Comparison of ENCODE assay signal across 32 mouse cellular contexts in genomic region chr12:89940746-89941145, GRCm38 (mm10).
"Had no signal": no experiment of that assay in that cellular context is flagged by ENCODE, and none has a peak within 500 bp of the region (broad histone marks: within the 10 kb centered on the region; RNA-seq: fewer than 3 reads in every experiment).

No protein-coding gene starts in this region.

- H3K9me3 ChIP-seq: limb, embryonic 10.5 days; limb, embryonic 12.5 days; limb, embryonic 13.5 days; limb, embryonic 15.5 days; liver, embryonic 12.5 days; liver, embryonic 13.5 days; liver, embryonic 15.5 days; lung, embryonic 15.5 days; megakaryocyte, embryonic 14.5 days; midbrain, embryonic 10.5 days; midbrain, embryonic 12.5 days; midbrain, embryonic 13.5 days; midbrain, embryonic 15.5 days; neural tube, embryonic 12.5 days had no signal

- H3K27me3 ChIP-seq: limb, embryonic 12.5 days; limb, embryonic 13.5 days; limb, embryonic 15.5 days; liver, embryonic 12.5 days; liver, embryonic 13.5 days; liver, embryonic 15.5 days; lung, embryonic 15.5 days; megakaryocyte, embryonic 14.5 days; midbrain, embryonic 12.5 days; midbrain, embryonic 13.5 days; midbrain, embryonic 15.5 days; neural tube, embryonic 12.5 days had no signal

- H3K4me2 ChIP-seq: limb, embryonic 12.5 days; limb, embryonic 13.5 days; limb, embryonic 15.5 days; liver, embryonic 11.5 days; liver, embryonic 12.5 days; liver, embryonic 13.5 days; liver, embryonic 15.5 days; lung, embryonic 14.5 days; lung, embryonic 15.5 days; midbrain, embryonic 11.5 days; midbrain, embryonic 12.5 days; midbrain, embryonic 13.5 days; midbrain, embryonic 15.5 days; neural tube, embryonic 12.5 days had no signal

- H3K4me1 ChIP-seq: limb, embryonic 10.5 days; limb, embryonic 12.5 days; limb, embryonic 13.5 days; limb, embryonic 15.5 days; liver, embryonic 12.5 days; liver, embryonic 13.5 days; liver, embryonic 15.5 days; lung, embryonic 15.5 days; megakaryocyte, embryonic 14.5 days; midbrain, embryonic 10.5 days; midbrain, embryonic 12.5 days; midbrain, embryonic 13.5 days; midbrain, embryonic 15.5 days; neural tube, embryonic 12.5 days had no signal

- DNase-seq: left cerebral cortex, postnatal 4 days; liver; liver, embryonic 13.5 days; liver, postnatal 0 days; lung, adult 18-20 months; lung, adult 2 months; lung, embryonic 14.5 days; lung, postnatal 10 days; lung, postnatal 14 days; lung, postnatal 36 days; lung, postnatal 4 days; midbrain, embryonic 14.5 days had no signal

- H3K4me3 ChIP-seq: limb, embryonic 10.5 days; limb, embryonic 12.5 days; limb, embryonic 13.5 days; limb, embryonic 15.5 days; liver, embryonic 12.5 days; liver, embryonic 13.5 days; liver, embryonic 15.5 days; lung, embryonic 15.5 days; megakaryocyte, embryonic 14.5 days; midbrain, embryonic 10.5 days; midbrain, embryonic 12.5 days; midbrain, embryonic 13.5 days; midbrain, embryonic 15.5 days; myocyte; neural tube, embryonic 12.5 days had no signal

- H3K27ac ChIP-seq: limb, embryonic 10.5 days; limb, embryonic 12.5 days; limb, embryonic 13.5 days; limb, embryonic 15.5 days; liver, embryonic 12.5 days; liver, embryonic 13.5 days; liver, embryonic 14.5 days; liver, embryonic 15.5 days; lung, embryonic 15.5 days; macrophage; midbrain, embryonic 10.5 days; midbrain, embryonic 12.5 days; midbrain, embryonic 13.5 days; midbrain, embryonic 15.5 days; neural tube, embryonic 12.5 days had no signal

- H3K9ac ChIP-seq: limb, embryonic 12.5 days; limb, embryonic 13.5 days; limb, embryonic 15.5 days; liver, embryonic 12.5 days; liver, embryonic 13.5 days; liver, embryonic 14.5 days; liver, embryonic 15.5 days; liver, postnatal 0 days; lung, embryonic 14.5 days; lung, embryonic 15.5 days; midbrain, embryonic 12.5 days; midbrain, embryonic 13.5 days; midbrain, embryonic 15.5 days; neural tube, embryonic 12.5 days had no signal

- H3K36me3 ChIP-seq: limb, embryonic 10.5 days; limb, embryonic 12.5 days; limb, embryonic 13.5 days; limb, embryonic 15.5 days; liver, embryonic 12.5 days; liver, embryonic 13.5 days; liver, embryonic 15.5 days; lung, embryonic 15.5 days; midbrain, embryonic 10.5 days; midbrain, embryonic 12.5 days; midbrain, embryonic 13.5 days; midbrain, embryonic 15.5 days; neural tube, embryonic 12.5 days had no signal

- ATAC-seq: liver, embryonic 12.5 days; liver, postnatal 0 days; lung, postnatal 0 days; midbrain, embryonic 13.5 days; midbrain, embryonic 15.5 days; midbrain, embryonic 16.5 days had no signal
